Mouse (Mus musculus): ENCODE measurements around the gene Zbtb42.

Gene Zbtb42

GRCm38 (mm10) chr12:112693185-112694126, 14.8 kb downstream of the Zbtb42 start:
- DNase-seq = peak; percentile 94

- DNase-seq = no peak
Observed at GRCm38 (mm10) chr12:112694127-112694475, 15.5 kb downstream of the Zbtb42 start.

GRCm38 (mm10) chr12:112696806-112697425, 18.3 kb downstream of the Zbtb42 start:
- DNase-seq = no peak

GRCm38 (mm10) chr12:112700522-112700921, 21.9 kb downstream of the Zbtb42 start:
- no peak for DNase-seq

GRCm38 (mm10) chr12:112702374-112703320, 24.0 kb downstream of the Zbtb42 start:
- DNase-seq = no peak

- DNase-seq = peak; percentile 93
Observed at GRCm38 (mm10) chr12:112706704-112707572, 28.3 kb downstream of the Zbtb42 start.

- no peak for DNase-seq
Observed at GRCm38 (mm10) chr12:112707573-112707869, 28.9 kb downstream of the Zbtb42 start.

GRCm38 (mm10) chr12:112713984-112714383, 35.4 kb downstream of the Zbtb42 start:
- peak; percentile 50 for DNase-seq

GRCm38 (mm10) chr12:112717140-112717539, 38.5 kb downstream of the Zbtb42 start:
- DNase-seq = peak; percentile 51

- DNase-seq = no peak
Observed at GRCm38 (mm10) chr12:112718995-112719394, 40.4 kb downstream of the Zbtb42 start.

GRCm38 (mm10) chr12:112720216-112720615, 41.6 kb downstream of the Zbtb42 start, which contains the start of gene Cep170b:
TSS of gene Cep170b (plus strand) at chr12:112720455.
- no peak for DNase-seq

- peak; percentile 68 for DNase-seq
Observed at GRCm38 (mm10) chr12:112720890-112721423, 42.3 kb downstream of the Zbtb42 start.

GRCm38 (mm10) chr12:112721424-112722239, 43.0 kb downstream of the Zbtb42 start:
- DNase-seq = peak; percentile 75

GRCm38 (mm10) chr12:112722240-112723027, 43.8 kb downstream of the Zbtb42 start:
- DNase-seq = peak; percentile 79

- DNase-seq = no peak
Observed at GRCm38 (mm10) chr12:112723028-112723330, 44.4 kb downstream of the Zbtb42 start.

GRCm38 (mm10) chr12:112723445-112723844, 44.8 kb downstream of the Zbtb42 start:
- DNase-seq = peak; percentile 51

GRCm38 (mm10) chr12:112724077-112724805, 45.6 kb downstream of the Zbtb42 start:
- DNase-seq = peak; percentile 90

- DNase-seq = peak; percentile 41
Observed at GRCm38 (mm10) chr12:112727801-112728200, 49.2 kb downstream of the Zbtb42 start.

GRCm38 (mm10) chr12:112730808-112731207, 52.2 kb downstream of the Zbtb42 start:
- peak; percentile 22 for DNase-seq
